Mouse (Mus musculus): ENCODE measurements around the gene Prss45. TPM values are rescaled to one million over a fixed set of nuclear protein-coding genes. Genes with fewer than 3 reads are reported as not detected.

Gene Prss45
- total and polyA plus RNA-seq, 3 experiments: not detected

- peak; percentile 34 for DNase-seq (ENCODE audit: extremely low read depth)
- H3K36me3 ChIP-seq (replicated peaks in 1 of 2; ENCODE audit: control insufficient read depth in 1 of 2, insufficient read depth in 1 of 2, low read length in 1 of 2): peaks cover 0 to 35% of the 10 kb centered on the region in 2 experiments
- no peak overlapping the region for H3K4me2 ChIP-seq (ENCODE audit: insufficient read depth, low read depth, poor library complexity, severe bottlenecking)
- no peaks in the 10 kb centered on the region for H3K79me2 ChIP-seq (replicated peaks; ENCODE audit: control insufficient read depth, extremely low read depth, insufficient read depth, poor library complexity, severe bottlenecking)
- dilution Hi-C loops (cut with MboI; ENCODE audit: extremely low pct_ligation_motif_present, extremely low pct_unique_long_range_greater_than_20kb, low sequenced_read_pairs): no loop called here
- peaks cover 2% of the 10 kb centered on the region for H3K27me3 ChIP-seq (replicated peaks)
- peak overlapping the region in 2 of 3 experiments; percentile 34 to 53 for H3K4me3 ChIP-seq (replicated peaks in 1 of 3; ENCODE audit: low read depth in 2 of 3, low read length in 2 of 3, poor library complexity in 1 of 3)
- in situ Hi-C loops (cut with MboI; ENCODE audit: low pct_ligation_motif_present, low pct_unique_long_range_greater_than_20kb, low sequenced_read_pairs): no loop called here
- no peaks in the 10 kb centered on the region for H3K9me3 ChIP-seq (replicated peaks; ENCODE audit: low read length)
- TF ChIP-seq JUN (IDR thresholded peaks at IDR 0.05; ENCODE audit: insufficient read depth, low read depth, low read length) (no peak), ELF1 (IDR thresholded peaks at IDR 0.05; ENCODE audit: low read depth, low read length) (peak; percentile 64), HCFC1 (IDR thresholded peaks at IDR 0.05; ENCODE audit: low read depth, low read length) (peak; percentile 30; the same call in 1 of the 2 replicates)
- no peak overlapping the region for H3K9ac ChIP-seq (ENCODE audit: insufficient read depth, low read depth)
- H3K27ac ChIP-seq (ENCODE audit: insufficient read depth, low read depth): no peak overlapping the region
- peaks cover 0 to 43% of the 10 kb centered on the region in 2 experiments; a peak in 2 of 4 replicates for H3K4me1 ChIP-seq (ENCODE audit: control insufficient read depth in 1 of 2, insufficient read depth in 2 of 2)
These were observed 53.3 kb downstream of the Prss45 start for GRCm38 (mm10) chr9:110887388-110888303.

- H3K9me3 ChIP-seq (replicated peaks; ENCODE audit: low read length): no peaks in the 10 kb centered on the region
- H3K27ac ChIP-seq (ENCODE audit: insufficient read depth, low read depth): no peak overlapping the region
- H3K4me3 ChIP-seq (replicated peaks in 1 of 3; ENCODE audit: low read depth in 2 of 3, low read length in 2 of 3, poor library complexity in 1 of 3): peak overlapping the region in 1 of 3 experiments; percentile 53
- H3K79me2 ChIP-seq (replicated peaks; ENCODE audit: control insufficient read depth, extremely low read depth, insufficient read depth, poor library complexity, severe bottlenecking): no peaks in the 10 kb centered on the region
- peaks cover 2% of the 10 kb centered on the region for H3K27me3 ChIP-seq (replicated peaks)
- DNase-seq (ENCODE audit: extremely low read depth): no peak
- no peak overlapping the region for H3K9ac ChIP-seq (ENCODE audit: insufficient read depth, low read depth)
- no peak overlapping the region for H3K4me2 ChIP-seq (ENCODE audit: insufficient read depth, low read depth, poor library complexity, severe bottlenecking)
- H3K36me3 ChIP-seq (replicated peaks in 1 of 2; ENCODE audit: control insufficient read depth in 1 of 2, insufficient read depth in 1 of 2, low read length in 1 of 2): peaks cover 0 to 45% of the 10 kb centered on the region in 2 experiments
- dilution Hi-C loops (cut with MboI; ENCODE audit: extremely low pct_ligation_motif_present, extremely low pct_unique_long_range_greater_than_20kb, low sequenced_read_pairs) (no loop called here), in situ Hi-C loops (cut with MboI; ENCODE audit: low pct_ligation_motif_present, low pct_unique_long_range_greater_than_20kb, low sequenced_read_pairs) (no loop called here)
- H3K4me1 ChIP-seq (ENCODE audit: control insufficient read depth in 1 of 2, insufficient read depth in 2 of 2): peaks cover 0 to 43% of the 10 kb centered on the region in 2 experiments; a peak in 2 of 4 replicates
- TF ChIP-seq USF2 (conservative IDR thresholded peaks at IDR 0.05; ENCODE audit: low read depth, low read length) (no peak), UBTF (IDR thresholded peaks at IDR 0.05; ENCODE audit: low read depth, low read length) (no peak), ETS1 (conservative IDR thresholded peaks at IDR 0.05; ENCODE audit: low read depth, low read length) (no peak), ZMIZ1 (IDR thresholded peaks at IDR 0.05; ENCODE audit: low read depth, low read length) (no peak), POLR2A (IDR thresholded peaks at IDR 0.05; ENCODE audit: low read depth, low read length) (no peak), USF1 (IDR thresholded peaks at IDR 0.05; ENCODE audit: low read depth, low read length) (no peak), MAFK (IDR thresholded peaks at IDR 0.05; ENCODE audit: insufficient replicate concordance, low read length) (no peak)
These were observed 54.5 kb downstream of the Prss45 start for GRCm38 (mm10) chr9:110888935-110889334.

Data from CH12.LX (cell line).